ENCODE assay signal across 8 mouse cellular contexts in genomic region chr7:29908130-29908950, GRCm38 (mm10). TPM values are rescaled to one million over a fixed set of nuclear protein-coding genes. Genes with fewer than 3 reads are reported as not detected.
DNase-seq lines count a peak whose midpoint lies in the region; ATAC-seq lines count a peak whose summit lies in the region.

Gene Zfp383, plus strand, starts transcription at chr7:29908223.

- DNase-seq in 3134 (ENCODE audit: extremely low read depth, insufficient read length, low spot score) = peak; percentile 86
- peak; percentile 72 for DNase-seq in adrenal gland, postnatal 25 days
- DNase-seq in heart, adult 11 months = peak; percentile 98
- DNase-seq in kidney, adult 18-20 months = peak; percentile 90
- DNase-seq in limb, embryonic 11.5 days (ENCODE audit: low spot score) = peak; percentile 94
- peak; percentile 95 for DNase-seq in midbrain, embryonic 14.5 days
- peak; percentile 64 to 76 for DNase-seq in spleen, adult 18-20 months

- no peaks in the 10 kb centered on the region for H3K9me3 ChIP-seq in embryonic facial prominence, embryonic 12.5 days
- H3K9me3 ChIP-seq in limb, embryonic 11.5 days (ENCODE audit: control insufficient read depth, low read length) = no peaks in the 10 kb centered on the region; the same call in 1 of the 2 replicates
- no peaks in the 10 kb centered on the region for H3K9me3 ChIP-seq in midbrain, embryonic 14.5 days (ENCODE audit: control insufficient read depth, low read length)

- peak; percentile 75 for ATAC-seq in embryonic facial prominence, embryonic 12.5 days (ENCODE audit: insufficient number of reproducible peaks, insufficient read depth, low FRiP score, low TSS enrichment)
- ATAC-seq in limb, embryonic 11.5 days (ENCODE audit: insufficient number of reproducible peaks, low FRiP score, low TSS enrichment, low read depth) = peak; percentile 78
- peak; percentile 83 for ATAC-seq in midbrain, embryonic 14.5 days (ENCODE audit: low FRiP score, low TSS enrichment)

- H3K36me3 ChIP-seq in embryonic facial prominence, embryonic 12.5 days = peaks cover 32% of the 10 kb centered on the region
- peaks cover 8% of the 10 kb centered on the region for H3K36me3 ChIP-seq in limb, embryonic 11.5 days (ENCODE audit: control insufficient read depth, insufficient read depth, low read length)
- H3K36me3 ChIP-seq in midbrain, embryonic 14.5 days (ENCODE audit: control insufficient read depth, insufficient read depth, low read length) = peaks cover 26% of the 10 kb centered on the region

- peak within 1 kb of the TSS; percentile 72 for H3K9ac ChIP-seq in embryonic facial prominence, embryonic 12.5 days
- peak within 1 kb of the TSS; percentile 67 for H3K9ac ChIP-seq in limb, embryonic 11.5 days (ENCODE audit: low read length)
- peak within 1 kb of the TSS; percentile 80 for H3K9ac ChIP-seq in midbrain, embryonic 14.5 days (replicated peaks; ENCODE audit: low read length)

- no peaks in the 10 kb centered on the region for H3K27me3 ChIP-seq in embryonic facial prominence, embryonic 12.5 days
- H3K27me3 ChIP-seq in limb, embryonic 11.5 days (ENCODE audit: control insufficient read depth, insufficient read depth, low read length) = no peaks in the 10 kb centered on the region
- no peaks in the 10 kb centered on the region for H3K27me3 ChIP-seq in midbrain, embryonic 14.5 days (ENCODE audit: control insufficient read depth, insufficient read depth, low read length)

- WGBS in embryonic facial prominence, embryonic 12.5 days = under 1% methylated on average over 33 of the region's 33 CpGs
- under 1% methylated on average over 33 of the region's 33 CpGs for WGBS in limb, embryonic 11.5 days
- under 1% methylated on average over 33 of the region's 33 CpGs for WGBS in midbrain, embryonic 14.5 days

- H3K4me1 ChIP-seq in embryonic facial prominence, embryonic 12.5 days = peaks cover 11% of the 10 kb centered on the region
- H3K4me1 ChIP-seq in limb, embryonic 11.5 days (ENCODE audit: control insufficient read depth, insufficient read depth, low read length) = no peaks in the 10 kb centered on the region
- H3K4me1 ChIP-seq in midbrain, embryonic 14.5 days (ENCODE audit: control insufficient read depth, insufficient read depth, low read length) = peaks cover 20% of the 10 kb centered on the region

- peak within 1 kb of the TSS; percentile 96 for H3K27ac ChIP-seq in embryonic facial prominence, embryonic 12.5 days
- no peak within 1 kb of the TSS for H3K27ac ChIP-seq in limb, embryonic 11.5 days (replicated peaks; ENCODE audit: low read depth, low read length)
- peak within 1 kb of the TSS; percentile 98 for H3K27ac ChIP-seq in midbrain, embryonic 14.5 days (replicated peaks; ENCODE audit: low read depth, low read length)

- H3K4me3 ChIP-seq in embryonic facial prominence, embryonic 12.5 days = peak within 1 kb of the TSS; percentile 69
- peak within 1 kb of the TSS; percentile 46 for H3K4me3 ChIP-seq in limb, embryonic 11.5 days (ENCODE audit: low read depth, low read length)
- H3K4me3 ChIP-seq in midbrain, embryonic 14.5 days (replicated peaks; ENCODE audit: low read depth, low read length) = peak within 1 kb of the TSS; percentile 72

- H3K4me2 ChIP-seq in embryonic facial prominence, embryonic 12.5 days (replicated peaks) = peak within 1 kb of the TSS; percentile 56
- peak within 1 kb of the TSS; percentile 59 for H3K4me2 ChIP-seq in limb, embryonic 11.5 days (ENCODE audit: low read depth, severe bottlenecking)
- H3K4me2 ChIP-seq in midbrain, embryonic 14.5 days (ENCODE audit: low read length) = peak within 1 kb of the TSS; percentile 68

RNA-seq across cellular contexts. Expression of gene Zfp383, which starts in this region (rescaled TPM):
- 6.8 and 7.7 TPM in 2 replicates for total RNA-seq in adrenal gland, postnatal 25 days (2021)
- polyA plus RNA-seq in embryonic facial prominence, embryonic 12.5 days (2016; fragmentation: Nextera tagmentation; extraction: Ambion mirVana) = 6.7 and 7.5 TPM in 2 replicates
- polyA plus RNA-seq in limb, embryonic 11.5 days (2014; fragmentation: Nextera tagmentation; extraction: Ambion mirVana) = 7.6 and 9.0 TPM in 2 replicates
- 7.0 and 12.3 TPM in 2 replicates for polyA plus RNA-seq in midbrain, embryonic 14.5 days (2014; fragmentation: Nextera tagmentation; extraction: Ambion mirVana)
